Mouse (Mus musculus): ENCODE measurements around the gene Ascc1.

The Ascc1 gene

DNA sequence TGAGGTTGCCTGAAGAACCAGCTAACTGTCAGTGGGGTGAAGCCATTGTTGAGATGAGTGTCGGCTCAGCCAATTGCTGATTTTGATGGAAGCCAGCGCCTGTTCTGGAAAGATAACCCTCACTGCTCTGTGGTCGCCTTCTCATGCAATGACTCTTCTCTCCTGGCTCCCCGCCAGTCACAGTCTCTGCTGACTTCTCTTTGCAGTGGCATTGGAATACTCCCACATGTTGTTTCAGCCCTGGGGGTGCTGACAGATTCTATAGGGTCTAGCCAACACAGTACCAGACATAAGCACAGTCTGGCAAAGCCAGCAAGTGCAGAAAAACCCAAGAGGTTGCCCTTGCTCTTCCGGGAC lies 75.9 kb downstream of the Ascc1 start:
- DNase-seq (ENCODE audit: low spot score): peak; percentile 51

DNA sequence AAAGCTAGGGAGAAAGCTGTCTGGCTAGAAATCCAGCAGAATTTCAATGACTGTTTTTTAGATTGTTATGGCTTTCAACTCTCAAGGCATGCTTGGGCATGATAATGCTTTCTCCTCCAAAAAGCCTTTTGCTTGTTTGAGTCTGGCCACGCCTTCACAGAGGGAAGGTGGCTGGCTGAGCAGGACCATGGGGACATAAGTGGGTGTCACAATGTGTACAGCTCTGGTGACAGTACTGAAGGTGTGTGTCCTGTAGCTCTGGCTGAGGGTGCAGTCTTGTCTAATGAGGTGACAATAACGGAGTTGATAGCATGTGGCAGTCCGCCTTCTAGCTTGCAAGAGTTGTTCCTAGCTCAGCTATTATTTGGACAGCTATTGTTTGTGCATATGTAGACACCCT lies 77.6 kb downstream of the Ascc1 start:
- DNase-seq (ENCODE audit: low spot score): peak; percentile 37

DNA sequence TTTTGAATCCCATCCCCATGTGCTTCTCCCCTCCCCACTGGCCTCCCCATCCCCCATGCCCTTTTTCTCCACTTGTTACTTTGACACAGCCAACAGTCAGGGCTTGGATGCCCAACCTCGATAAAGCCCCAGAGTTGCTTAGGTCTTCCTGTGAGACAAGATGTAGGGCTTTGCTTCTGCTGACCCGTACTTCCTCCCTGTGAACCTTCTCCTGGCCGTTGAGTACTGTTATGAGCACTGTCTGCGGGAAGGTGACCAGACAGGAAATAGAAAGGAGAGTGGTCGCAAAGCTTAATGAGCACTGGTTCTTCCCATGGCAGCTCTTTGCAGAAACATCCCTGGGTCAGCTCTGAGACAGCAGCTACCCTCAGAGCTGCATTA lies 78.0 kb downstream of the Ascc1 start:
- no peak for DNase-seq (ENCODE audit: low spot score)

DNA sequence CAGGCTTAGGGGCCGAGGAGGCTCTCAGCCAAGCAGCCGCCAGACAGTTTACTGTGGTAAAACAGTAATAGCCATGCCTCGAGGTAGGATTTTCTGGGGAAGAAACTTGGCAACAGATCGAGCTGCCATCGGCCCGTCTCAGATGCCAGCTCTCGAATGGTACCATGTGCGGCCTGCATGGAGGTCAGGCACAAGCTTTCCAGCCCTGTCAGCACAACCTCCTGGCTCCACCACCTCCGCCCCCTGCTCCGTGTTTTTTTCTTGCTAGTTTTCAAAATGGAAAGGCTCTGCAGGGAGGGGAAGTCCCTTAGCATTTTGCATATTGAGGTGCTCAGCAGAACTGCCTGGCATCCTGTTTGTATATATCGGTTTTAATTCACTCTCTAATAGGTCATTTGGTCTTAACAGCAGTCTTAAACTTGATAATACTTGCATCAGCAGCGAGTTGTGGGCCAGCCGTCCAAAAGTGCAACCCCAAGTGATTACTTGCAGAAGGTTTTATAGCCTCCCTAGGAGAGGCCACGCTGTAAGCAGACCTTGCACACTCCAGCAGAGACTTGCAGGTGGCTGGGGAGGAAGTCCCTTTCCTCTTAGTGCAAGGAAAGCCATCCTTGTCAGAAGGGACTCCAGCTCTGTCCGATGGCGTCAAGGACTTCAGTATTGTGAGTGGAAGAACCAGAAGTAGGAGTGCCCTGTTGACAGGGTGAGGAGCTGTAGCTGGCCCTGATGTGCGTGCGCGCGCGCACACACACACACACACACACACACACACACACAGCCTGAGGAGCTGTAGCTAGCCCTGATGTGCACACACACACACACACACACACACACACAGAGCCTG lies 78.6 kb downstream of the Ascc1 start:
- DNase-seq (ENCODE audit: low spot score): peak; percentile 27

DNA sequence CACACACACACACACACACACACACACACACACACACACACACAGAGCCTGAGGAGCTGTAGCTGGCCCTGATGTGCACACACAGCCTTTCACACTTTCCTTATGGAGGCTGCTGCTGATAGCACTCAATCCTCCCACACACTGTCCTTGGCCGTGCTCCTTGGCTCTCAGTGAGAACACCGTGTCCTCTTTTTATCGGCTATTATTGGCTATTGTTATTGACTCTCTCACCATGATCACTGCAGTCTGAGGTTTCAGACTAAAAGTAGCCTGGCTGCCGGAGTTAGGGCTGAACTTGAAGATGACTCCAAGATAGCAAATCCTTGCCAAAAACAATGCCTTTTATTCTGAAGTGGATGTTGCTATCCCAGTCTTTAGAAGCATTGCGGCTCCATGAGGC lies 79.3 kb downstream of the Ascc1 start:
- peak; percentile 79 for DNase-seq (ENCODE audit: low spot score)

DNA sequence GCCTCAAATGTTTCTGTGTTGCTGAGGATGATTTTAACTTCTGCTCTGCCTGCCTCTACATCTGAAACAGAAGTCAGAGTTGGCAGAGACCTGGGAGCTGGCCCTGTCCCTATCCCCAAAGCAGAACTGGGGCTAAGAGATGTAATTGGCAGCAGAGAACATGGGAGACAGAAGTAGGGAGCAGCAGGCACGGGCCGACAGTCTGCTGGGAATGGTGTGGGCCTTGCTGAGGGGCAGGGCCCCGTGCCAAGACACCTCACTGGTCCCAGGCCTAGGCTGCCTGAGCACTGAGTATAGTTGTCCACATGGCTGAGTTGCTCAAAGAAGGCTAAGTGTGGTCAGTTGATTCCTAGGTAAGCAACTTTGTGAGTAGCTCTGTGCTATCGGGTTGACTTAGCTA lies 81.5 kb downstream of the Ascc1 start:
- no peak for DNase-seq (ENCODE audit: low spot score)

DNA sequence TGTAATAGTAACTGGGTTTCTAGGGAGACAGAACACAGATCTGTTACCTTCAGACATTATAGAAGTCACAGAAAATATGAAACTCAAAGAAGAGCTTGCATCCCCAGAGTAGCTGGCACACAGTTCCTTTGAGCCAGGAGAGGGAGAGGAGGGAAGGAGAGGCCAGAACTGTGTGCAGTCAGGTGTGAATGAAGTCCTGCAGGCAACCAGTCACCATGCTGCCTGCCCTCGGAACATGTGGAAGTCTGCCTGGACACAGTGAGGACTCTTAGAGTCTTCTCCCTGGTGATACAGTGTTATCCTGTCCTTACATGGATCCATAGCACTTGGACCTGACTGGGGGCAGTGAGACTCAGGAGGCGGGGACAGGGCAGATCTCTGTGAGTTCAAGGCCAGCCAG lies 89.7 kb downstream of the Ascc1 start:
- DNase-seq (ENCODE audit: low spot score): no peak

DNA sequence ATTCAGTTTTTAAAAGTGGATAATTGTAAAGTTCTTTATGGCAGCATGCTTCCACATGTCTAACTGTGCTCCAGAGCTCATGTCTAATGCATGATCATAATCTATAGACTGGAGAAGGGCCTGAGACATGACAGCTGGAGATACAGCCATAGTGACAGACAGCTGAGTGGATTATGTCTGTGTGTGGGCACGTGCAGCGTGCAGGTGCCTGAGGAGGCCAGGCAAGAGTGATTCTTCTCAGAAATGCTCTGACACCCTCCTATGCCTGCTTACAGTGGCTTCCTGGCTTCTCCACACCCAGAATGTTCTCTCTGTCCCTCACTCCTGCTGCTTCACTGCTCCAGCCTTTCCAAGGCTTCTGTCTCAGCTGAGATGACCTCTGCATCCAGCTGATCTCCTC lies 91.1 kb downstream of the Ascc1 start:
- DNase-seq (ENCODE audit: low spot score): no peak

DNA sequence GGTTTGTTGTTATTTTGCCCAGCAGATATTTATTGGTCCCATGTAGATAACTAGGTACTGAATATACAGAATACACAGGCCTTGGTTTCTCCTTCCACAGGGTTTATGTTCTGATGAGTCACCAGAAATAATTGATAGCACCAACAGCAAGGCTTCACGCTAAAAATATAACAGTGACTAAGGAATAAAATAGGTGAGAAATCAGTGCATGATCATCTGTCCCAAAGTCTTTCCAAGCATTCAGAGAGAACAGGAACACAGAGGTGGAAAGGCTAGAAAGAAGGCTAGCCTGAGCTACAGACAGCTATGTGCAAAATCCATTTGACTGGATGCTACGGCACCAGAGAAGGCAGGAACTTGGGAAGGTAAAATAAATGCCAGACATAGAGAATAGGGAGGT lies 93.0 kb downstream of the Ascc1 start:
- no peak for DNase-seq (ENCODE audit: low spot score)

DNA sequence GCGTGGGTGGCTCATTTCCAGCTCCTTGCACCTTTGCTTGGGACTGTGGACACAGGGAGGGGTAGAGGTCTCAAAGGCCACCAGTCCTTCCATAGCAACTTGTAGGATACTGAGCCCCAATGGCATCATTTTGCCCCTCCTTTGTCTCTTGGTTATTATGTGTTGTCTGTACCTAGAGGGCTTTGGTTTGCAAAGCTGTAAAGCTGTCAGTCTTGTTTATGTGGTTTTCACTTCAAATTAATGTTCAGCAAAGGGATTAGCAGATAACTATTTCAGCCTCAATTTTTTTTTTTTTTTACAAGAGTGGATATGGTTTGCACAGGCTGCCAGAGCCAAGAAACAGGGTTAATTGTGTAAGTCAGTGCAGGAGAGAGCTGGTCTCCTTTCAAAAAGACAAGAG lies 93.7 kb downstream of the Ascc1 start:
- no peak for DNase-seq (ENCODE audit: low spot score)

DNA sequence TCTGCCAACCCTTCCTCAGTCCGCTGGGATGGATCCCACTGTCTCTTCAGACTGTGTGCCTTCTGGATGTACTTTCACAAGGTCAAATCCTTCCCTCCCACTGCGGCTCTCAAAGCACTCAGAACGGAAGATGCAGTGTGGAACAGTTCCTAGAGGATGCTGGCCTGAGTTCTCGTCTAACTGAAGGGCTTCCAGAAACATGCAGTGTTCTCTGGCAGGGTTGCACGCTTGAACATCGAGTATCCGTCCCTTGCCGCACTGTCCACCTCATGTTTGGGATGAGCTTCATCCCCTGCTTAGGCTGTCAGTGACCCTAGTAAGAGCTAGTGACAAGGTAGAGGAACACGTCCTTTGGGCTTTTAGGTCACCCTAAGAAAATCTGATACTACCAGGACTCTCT lies 94.5 kb downstream of the Ascc1 start:
- no peak for DNase-seq (ENCODE audit: low spot score)

DNA sequence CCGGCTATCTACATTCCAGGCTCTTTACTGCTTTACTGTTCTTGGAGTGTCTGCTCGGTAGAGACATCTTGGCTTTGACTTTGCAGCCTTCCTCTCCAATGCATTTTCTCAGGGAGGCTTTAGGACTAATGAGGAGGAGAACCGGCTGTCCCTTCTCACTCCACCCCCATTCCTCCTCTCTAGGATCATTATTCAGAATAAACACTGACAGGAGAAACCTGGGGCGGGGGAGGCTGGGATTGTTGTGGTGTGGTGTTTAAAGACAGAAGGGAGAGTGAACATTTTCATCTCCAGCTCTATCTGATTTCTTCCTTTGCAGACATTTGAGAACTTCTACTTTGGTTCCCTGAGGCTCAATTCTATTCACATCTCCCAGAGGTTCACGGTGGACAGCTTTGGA lies 95.2 kb downstream of the Ascc1 start:
- DNase-seq (ENCODE audit: low spot score): no peak

DNA sequence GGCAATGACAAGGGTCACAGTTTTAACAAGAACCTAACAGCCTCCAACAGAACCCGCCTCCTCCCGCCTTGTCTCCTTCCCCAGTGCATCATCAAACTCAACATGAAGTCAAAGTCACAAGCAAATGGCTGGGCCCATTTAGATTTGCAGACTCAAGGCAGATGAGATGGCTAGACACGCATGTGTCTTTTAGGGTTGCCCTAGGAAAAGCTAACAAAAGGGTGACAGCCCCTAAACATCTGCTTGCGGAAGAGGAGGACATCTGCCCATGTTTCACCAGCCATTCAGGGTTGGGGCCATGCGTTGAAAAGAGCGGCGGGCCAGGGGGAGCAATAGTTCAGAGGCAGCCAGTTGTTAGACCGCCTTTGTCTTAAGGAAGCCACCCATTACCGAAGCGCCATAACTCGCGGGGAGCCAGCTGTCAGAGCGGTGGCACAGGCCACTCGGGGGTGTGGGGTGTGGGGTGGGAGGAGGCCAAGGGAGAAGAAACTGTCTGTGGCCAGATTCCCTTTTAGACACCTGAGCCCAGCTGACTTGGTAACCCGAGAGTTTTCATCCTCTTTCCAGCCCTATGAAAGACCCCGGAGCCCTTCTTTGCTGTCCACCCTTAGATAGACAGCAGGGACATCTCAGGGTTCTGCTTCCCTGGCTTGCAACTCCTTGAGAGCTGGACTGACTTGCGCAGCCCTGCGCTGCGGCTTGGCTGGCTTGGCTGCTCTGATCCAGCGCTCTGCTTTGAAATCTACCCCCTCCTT lies 103.0 kb downstream of the Ascc1 start:
- DNase-seq (ENCODE audit: low spot score): no peak

DNA sequence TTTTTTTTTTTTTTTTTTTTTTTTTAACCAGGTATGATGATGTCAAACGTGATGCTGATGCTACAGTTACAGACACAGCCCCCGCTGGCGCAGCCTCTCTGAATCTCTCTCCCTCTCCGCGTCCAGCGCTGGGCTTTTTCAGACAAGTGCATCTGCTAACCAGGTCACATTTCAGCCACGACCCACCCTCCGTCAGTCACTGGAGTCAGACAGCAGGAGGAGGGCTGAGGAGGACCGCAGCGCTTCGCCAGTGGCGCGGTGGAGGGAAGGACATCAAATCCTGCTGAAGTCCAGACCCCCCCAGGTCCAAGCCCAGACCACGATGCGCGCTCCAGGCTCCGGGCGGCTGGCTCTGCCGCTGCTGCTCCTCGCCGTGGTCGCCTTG lies 103.5 kb downstream of the Ascc1 start, which contains the start of gene Spock2:
TSS of gene Spock2 (plus strand) at position 74 of the 385 bp plus-strand sequence.
- DNase-seq (ENCODE audit: low spot score): peak; percentile 18

DNA sequence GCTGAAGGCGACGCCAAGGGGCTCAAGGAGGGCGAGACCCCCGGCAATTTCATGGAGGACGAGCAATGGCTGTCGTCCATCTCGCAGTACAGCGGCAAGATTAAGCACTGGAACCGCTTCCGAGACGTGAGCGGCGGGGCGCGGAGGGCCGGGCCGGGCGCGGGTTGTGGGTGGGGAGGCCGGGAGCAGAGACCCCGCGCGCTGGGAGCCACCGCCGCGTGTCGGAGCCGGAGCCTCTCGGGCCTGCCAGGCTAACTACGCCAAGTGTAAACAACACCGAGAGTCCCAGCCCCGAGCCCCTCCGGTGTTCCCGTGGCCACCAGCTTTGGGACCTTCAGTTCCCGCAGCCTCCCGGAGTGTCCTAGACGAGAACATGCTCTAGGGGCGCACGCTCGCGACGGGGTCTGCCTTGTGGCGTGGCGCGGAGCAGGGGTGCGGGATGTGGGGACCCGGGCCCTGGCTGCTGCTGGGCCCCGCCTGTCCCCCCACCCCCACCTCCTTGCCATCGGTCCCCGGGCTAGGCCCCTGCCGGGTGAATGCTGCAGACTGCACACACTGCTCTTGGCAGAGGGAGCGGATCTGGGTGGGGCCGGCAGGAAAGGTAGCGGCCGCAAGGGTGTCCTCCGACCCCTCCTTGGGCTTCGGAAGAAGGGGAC lies 104.1 kb downstream of the Ascc1 start:
- peak; percentile 42 for DNase-seq (ENCODE audit: low spot score)

DNA sequence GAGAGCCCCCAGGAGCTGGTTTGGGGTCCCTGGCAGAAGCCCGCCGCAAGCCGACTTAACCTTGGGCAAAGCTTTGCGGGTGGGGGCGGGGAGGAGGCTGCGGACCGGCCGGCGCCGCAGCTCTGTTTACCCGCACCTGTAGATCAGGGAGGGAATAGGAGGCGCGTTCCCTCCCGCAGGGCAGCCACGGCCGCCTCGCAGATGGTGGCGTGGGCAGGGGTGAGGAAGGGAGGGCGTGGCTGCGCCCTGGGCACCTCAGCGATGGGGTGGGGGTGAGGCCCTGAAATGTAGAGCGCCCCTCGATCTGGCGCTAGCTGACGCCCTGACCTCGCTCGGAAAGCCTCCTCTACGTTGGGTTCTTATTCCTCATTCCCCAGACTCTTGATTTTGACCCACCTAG lies 104.8 kb downstream of the Ascc1 start:
- no peak for DNase-seq (ENCODE audit: low spot score)

DNA sequence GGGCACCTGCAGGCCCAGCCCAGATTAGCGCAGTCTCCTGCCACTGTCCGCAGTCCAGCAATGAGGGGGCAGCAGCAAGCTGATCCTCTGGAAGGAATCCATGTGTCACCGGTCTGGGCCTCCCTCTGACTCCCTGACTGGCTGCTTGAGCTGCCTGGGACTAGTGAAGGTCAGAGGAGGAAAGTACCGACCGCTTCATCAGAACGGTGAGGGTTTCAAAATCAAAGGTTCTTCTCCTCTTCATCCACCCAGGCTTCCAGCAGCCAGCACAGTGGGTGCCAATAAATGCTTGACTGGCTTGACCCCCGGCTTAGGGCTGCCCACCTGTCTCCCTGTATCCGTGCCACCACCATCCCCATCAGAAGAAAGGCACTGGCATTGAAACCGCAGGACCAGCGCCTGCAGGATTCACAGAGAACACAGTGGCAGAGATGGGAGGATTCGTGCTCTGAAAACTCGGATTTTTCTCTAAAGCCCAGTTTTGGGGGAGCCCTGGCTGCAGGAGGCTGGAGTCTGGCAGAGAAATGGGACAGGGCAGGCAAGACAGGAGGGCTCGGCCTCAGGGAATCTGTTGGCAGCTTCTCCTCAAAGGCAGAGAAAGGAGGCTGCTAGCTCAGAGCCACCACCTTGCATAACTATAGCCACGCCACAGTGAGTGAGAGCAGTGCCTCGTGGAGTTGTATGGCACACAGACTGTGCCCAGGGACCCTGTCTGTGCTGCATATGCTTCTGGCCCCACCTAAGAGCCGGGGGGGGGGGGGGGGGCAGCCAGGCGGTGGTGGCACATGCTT lies 105.9 kb downstream of the Ascc1 start:
- no peak for DNase-seq (ENCODE audit: low spot score)

DNA sequence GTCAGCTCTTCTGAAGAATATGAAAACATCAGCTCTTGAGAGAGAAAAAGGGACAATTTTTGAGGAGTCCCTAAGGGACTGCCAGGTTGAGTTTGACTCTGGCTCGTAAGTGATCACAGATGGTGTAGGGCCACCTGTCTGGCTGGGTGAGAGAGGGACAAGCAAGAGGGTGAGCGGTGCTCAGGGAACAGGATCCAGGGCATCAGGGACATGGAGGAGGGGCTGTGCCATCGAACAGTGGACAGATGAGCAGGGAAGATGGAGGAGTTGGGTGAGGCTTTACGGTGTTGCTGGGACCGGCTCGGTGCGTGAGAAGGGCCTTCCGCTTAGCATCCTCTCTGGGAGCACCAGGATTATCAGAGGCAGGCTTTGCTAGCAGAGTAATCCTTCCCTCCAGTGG lies 106.7 kb downstream of the Ascc1 start:
- no peak for DNase-seq (ENCODE audit: low spot score)

DNA sequence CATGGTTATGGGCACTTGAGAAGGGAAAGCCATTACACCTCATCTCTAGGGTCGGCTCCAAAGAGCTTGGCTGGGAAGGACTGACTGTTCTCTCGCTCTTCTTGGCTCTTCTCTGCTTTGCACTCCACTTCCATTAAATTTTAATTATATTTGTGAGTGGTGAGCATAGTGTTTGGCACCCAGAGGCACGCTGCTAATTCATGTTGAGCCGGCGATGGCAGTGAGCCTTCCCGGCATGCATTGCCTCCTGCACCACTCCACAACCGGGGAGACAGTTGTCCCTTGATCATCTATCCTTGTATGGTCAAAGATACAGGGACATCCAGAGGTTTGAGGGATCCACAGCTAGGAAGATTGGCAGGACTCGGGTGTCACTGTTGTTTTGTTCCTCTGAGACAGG lies 107.4 kb downstream of the Ascc1 start:
- DNase-seq (ENCODE audit: low spot score): no peak

DNA sequence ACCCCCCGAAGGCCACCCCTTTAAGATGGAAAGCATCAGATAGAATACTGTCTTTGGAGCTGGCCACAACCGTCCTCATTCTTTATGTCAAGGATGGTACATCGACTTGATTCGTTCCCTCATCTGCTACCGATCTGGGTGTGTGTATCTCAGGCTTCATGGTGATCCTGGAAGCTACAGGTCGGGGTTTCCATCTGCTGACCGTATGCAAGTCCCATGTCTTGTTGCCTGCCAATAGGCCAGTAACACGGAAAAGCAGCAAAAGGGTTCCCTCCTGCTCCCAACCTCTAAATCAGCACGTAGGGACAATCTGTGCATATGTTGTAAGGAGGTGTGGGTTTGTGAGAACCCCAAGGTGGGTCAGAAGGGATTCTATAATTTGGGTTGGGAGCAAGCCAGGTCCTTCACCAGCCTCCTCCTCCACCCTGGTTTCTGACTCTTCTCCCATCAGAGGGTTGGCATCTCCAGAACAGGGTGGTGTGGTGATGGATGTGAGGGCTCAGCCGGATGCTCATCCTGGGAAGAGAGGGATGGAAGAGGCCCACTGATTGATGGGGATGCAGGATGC lies 108.4 kb downstream of the Ascc1 start:
- DNase-seq (ENCODE audit: low spot score): no peak

DNA sequence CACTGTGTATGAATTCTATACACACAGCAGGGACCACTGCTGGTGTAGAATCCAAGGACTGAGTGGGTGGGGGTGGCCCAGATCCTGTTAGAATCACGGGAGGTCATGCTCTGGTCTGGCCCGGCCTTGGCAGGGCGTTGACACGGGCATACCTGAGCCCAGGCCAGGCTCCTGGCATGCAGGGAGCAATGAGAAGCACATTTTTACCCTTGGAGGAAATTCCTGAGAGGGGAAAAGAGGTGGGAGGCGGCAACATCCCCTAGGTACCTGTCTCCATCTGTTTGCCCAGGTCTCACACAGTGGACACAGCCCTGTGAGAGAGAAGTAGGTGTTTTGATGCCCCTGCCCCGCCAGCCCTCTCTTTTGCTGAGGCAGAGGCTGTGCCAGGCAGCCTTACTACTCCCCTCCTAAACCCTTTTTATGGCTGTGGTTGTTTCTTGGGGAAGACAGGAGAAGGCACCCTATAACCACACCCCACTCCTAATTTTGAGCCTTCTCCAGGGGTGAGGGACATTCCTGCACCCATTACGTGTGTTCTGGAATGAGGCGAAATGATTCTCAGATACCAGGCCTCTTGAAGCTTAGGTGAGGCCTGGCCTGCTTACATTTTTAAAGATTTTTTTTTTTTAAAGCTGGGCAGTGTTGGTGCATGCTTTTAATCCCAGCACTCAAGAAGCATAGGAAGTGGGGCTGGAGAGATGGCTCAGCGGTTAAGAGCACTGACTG lies 111.5 kb downstream of the Ascc1 start:
- DNase-seq (ENCODE audit: low spot score): no peak
